Mouse (Mus musculus): ENCODE measurements around the gene Dhps. TPM values are rescaled to one million over a fixed set of nuclear protein-coding genes. Genes with fewer than 3 reads are reported as not detected.
"Not testable (repeated sequence)": the region's sequence is repeated elsewhere in the genome, so short reads cannot be mapped to it uniquely, and the experiment has no call there.

Gene Dhps
- total RNA-seq, 1 experiment from 2014 or later = 28.7 TPM

- DNase-seq = peak; percentile 93
Measured at GRCm38 (mm10) chr8:85059879-85060616, 11.5 kb upstream of the Dhps start, which contains the start of gene Fbxw9. Fbxw9 (plus strand) TSS chr8:85060055.

- no peak for DNase-seq
Measured at GRCm38 (mm10) chr8:85062603-85063002, 9.0 kb upstream of the Dhps start.

GRCm38 (mm10) chr8:85065213-85065612, 6.3 kb upstream of the Dhps start:
- no peak for DNase-seq

GRCm38 (mm10) chr8:85067155-85067554, 4.4 kb upstream of the Dhps start:
- DNase-seq = no peak

- DNase-seq = no peak
Measured at GRCm38 (mm10) chr8:85067982-85068381, 3.6 kb upstream of the Dhps start, which contains the start of gene Gm5741. Gm5741 (minus strand) TSS chr8:85067982.

- no peak for DNase-seq
Measured at GRCm38 (mm10) chr8:85071041-85071440, 516 bp upstream of the Dhps start.

GRCm38 (mm10) chr8:85072364-85072929, 890 bp downstream of the Dhps start:
- no peak for DNase-seq

GRCm38 (mm10) chr8:85073041-85073612, 1.6 kb downstream of the Dhps start:
- DNase-seq = no peak

- no peak for DNase-seq
Measured at GRCm38 (mm10) chr8:85074167-85074566, 2.6 kb downstream of the Dhps start.

GRCm38 (mm10) chr8:85074617-85075016, 3.1 kb downstream of the Dhps start:
- no peak for DNase-seq

- peak; percentile 67 for DNase-seq
Measured at GRCm38 (mm10) chr8:85076001-85076400, 4.4 kb downstream of the Dhps start.

GRCm38 (mm10) chr8:85076993-85077392, 5.4 kb downstream of the Dhps start:
- peak; percentile 87 for DNase-seq

- DNase-seq = peak; percentile 57
Measured at GRCm38 (mm10) chr8:85080214-85080531, 8.6 kb downstream of the Dhps start.

GRCm38 (mm10) chr8:85080532-85081215, 9.1 kb downstream of the Dhps start, which contains the start of gene Wdr83os:
Wdr83os (plus strand) TSS chr8:85080740.
- DNase-seq = peak; percentile 69

GRCm38 (mm10) chr8:85081216-85081555, 9.6 kb downstream of the Dhps start, which contains the start of gene Wdr83:
Wdr83 (minus strand) TSS chr8:85081306.
- peak; percentile 65 for DNase-seq

GRCm38 (mm10) chr8:85082169-85082568, 10.6 kb downstream of the Dhps start:
- DNase-seq = not testable (repeated sequence)

- DNase-seq = peak; percentile 96
Measured at GRCm38 (mm10) chr8:85083108-85083813, 11.7 kb downstream of the Dhps start, which contains the start of gene Man2b1. Man2b1 (plus strand) TSS chr8:85083270.

GRCm38 (mm10) chr8:85084633-85085032, 13.1 kb downstream of the Dhps start:
- no peak for DNase-seq

- no peak for DNase-seq
Measured at GRCm38 (mm10) chr8:85086238-85086637, 14.7 kb downstream of the Dhps start.

GRCm38 (mm10) chr8:85088771-85089170, 17.2 kb downstream of the Dhps start:
- no peak for DNase-seq

GRCm38 (mm10) chr8:85090856-85091255, 19.3 kb downstream of the Dhps start:
- DNase-seq = no peak

- no peak for DNase-seq
Measured at GRCm38 (mm10) chr8:85091526-85092090, 20.1 kb downstream of the Dhps start.

Data from adrenal gland, postnatal 14 days (tissue).